Mouse (Mus musculus) Patski (cell line): ENCODE data around the gene Txn2. TPM values are rescaled to one million over a fixed set of nuclear protein-coding genes. Genes with fewer than 3 reads are reported as not detected.
A peak's percentile ranks its signal among the peaks of the same experiment; 100 is the strongest.

Source experiments
- ATAC-seq: fragments of 100-300 bp; one replicate; pipeline ENCODE4 v1.8.0; 2021
- CTCF ChIA-PET: fragments of 350-600 bp; sonication (Branson Sonifier 250); formaldehyde crosslinking; loops from one replicate; lab custom pipeline; 2022; ENCODE audit warnings: inconsistent platforms; lab: Charles Lee
- POLR2A ChIA-PET: fragments of 350-600 bp; sonication (Branson Sonifier 250); formaldehyde crosslinking; loops from one replicate; lab custom pipeline; 2022; ENCODE audit warnings: antibody characterized with exemption, inconsistent platforms; lab: Charles Lee
- DNase-seq: peaks from one replicate; pipeline ENCODE4 v3.0.0-alpha.2; 2011; ENCODE audit warnings: low read depth, low spot score
- H3K27me3 ChIP-seq: fragments of 371-371 bp; one replicate; pipeline ENCODE4 v1.5.1; 2021
- CTCF ChIP-seq: fragments of 100-300 bp; IDR thresholded peaks from one replicate; pipeline ENCODE4 v1.5.1; 2021
- in situ Hi-C: fragments of 300-500 bp; cut with MboI; formaldehyde crosslinking; loops from 3 replicates; pipeline ENCODE4 v1.11.1; 2018; ENCODE audit warnings: low pct_unique_long_range_greater_than_20kb, mixed read lengths
- polyA plus RNA-seq: library from polyadenylated mRNA; unstranded; gene quantifications from one replicate; pipeline ENCODE4 v1.2.3, GENCODE M21; 2021

The Txn2 gene
- polyA plus RNA-seq: 181 TPM

DNA sequence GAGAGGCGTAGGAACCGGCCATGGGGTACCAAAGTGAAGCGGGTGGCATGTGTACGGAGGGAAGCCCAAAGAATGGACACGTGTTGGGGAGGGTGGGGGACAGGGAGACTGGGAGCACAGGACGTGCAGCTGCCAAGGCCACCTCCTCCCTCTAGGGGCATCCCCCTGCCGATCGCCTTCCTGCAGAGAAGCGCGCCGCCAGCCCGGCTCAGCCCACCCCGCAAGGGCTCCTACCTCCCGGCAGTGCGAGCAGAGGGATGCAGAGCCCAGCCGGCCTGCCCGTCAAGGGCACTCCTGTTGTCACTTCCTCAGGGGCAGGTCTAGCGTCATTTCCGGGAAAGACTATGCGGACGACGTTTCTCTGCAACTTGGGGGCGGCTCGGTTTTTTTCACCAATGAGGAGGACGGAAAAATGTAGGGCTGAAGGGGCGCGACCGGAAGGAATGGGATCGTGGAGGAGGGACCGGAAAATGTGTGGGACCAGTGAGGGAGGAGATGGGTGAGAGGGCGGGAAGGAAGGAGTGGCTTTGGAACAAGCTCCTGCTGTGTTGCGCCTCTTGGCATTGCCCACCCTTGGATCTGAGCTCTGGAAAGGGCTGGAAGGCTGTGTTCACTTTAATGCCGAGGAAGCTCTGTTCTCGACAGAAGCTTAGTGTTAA, at the start of gene Txn2:
Txn2 (minus strand) TSS at position 334 of the 659 bp plus-strand sequence.
- ATAC-seq: peak; percentile 82
- DNase-seq: peak; percentile 85
- H3K27me3 ChIP-seq: no peaks in the 10 kb centered on the region
- in situ Hi-C loops: no loop called here
- TF ChIP-seq CTCF: no peak
- POLR2A ChIA-PET: no interaction called here
- CTCF ChIA-PET: interaction anchor here (0.6 kb wide), 1 partner anchor 12 kb away, joined by 3 read pairs; no protein-coding TSS in a partner anchor

GRCm38 (mm10) chr15:77977663-77978062, 48.9 kb upstream of the Txn2 start:
- POLR2A ChIA-PET: interaction anchor here (0.6 kb wide), 1 partner anchor 362 kb away, joined by 5 read pairs; no protein-coding TSS in a partner anchor
- ATAC-seq: no peak
- CTCF ChIA-PET: interaction anchor here (1.1 kb wide), 1 partner anchor 44 kb away, joined by 3 read pairs; no protein-coding TSS in a partner anchor
- in situ Hi-C loops: loop anchor here (25.0 kb wide), 2 partner anchors 385 to 565 kb away; partner anchors contain the start of gene Apol9a
- peaks cover 39% of the 10 kb centered on the region for H3K27me3 ChIP-seq
- no peak for TF ChIP-seq CTCF
- DNase-seq: no peak

DNA sequence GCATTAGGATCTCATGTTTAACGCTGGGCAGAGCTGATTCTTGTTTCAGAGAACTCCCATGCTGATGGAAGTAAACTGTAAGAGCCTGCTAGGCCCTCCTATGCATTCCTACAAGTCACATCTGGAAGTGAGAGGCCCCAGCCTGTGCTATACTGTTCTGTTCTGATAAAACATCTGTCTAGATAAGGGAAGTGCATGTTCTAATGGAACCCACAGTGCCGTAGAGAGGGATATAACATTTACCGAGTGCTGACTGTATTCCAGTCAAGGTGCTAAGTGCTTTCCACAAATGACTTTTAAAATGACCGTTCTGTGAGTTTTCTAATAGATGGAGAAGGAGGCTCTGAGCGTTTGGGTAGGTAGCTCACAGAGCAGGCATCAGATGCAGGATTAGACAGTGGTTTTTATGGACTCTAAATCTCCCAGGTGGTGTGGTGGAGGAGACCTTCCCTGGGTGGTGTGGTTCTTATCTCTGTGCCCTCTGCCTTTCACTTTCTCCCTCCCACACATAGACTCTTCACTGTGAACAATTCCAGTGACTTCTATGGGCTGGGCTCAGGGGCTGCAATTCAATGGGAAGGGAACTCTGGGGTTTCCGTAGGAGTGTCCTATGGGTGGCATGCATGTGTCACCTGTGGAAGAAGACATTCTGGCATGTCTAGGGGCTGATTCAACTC, 45.5 kb upstream of the Txn2 start:
- POLR2A ChIA-PET: no interaction called here
- ATAC-seq: no peak
- no peak for DNase-seq
- CTCF ChIA-PET: no interaction called here
- H3K27me3 ChIP-seq: peaks cover 14% of the 10 kb centered on the region
- in situ Hi-C loops: no loop called here
- TF ChIP-seq CTCF: no peak

DNA sequence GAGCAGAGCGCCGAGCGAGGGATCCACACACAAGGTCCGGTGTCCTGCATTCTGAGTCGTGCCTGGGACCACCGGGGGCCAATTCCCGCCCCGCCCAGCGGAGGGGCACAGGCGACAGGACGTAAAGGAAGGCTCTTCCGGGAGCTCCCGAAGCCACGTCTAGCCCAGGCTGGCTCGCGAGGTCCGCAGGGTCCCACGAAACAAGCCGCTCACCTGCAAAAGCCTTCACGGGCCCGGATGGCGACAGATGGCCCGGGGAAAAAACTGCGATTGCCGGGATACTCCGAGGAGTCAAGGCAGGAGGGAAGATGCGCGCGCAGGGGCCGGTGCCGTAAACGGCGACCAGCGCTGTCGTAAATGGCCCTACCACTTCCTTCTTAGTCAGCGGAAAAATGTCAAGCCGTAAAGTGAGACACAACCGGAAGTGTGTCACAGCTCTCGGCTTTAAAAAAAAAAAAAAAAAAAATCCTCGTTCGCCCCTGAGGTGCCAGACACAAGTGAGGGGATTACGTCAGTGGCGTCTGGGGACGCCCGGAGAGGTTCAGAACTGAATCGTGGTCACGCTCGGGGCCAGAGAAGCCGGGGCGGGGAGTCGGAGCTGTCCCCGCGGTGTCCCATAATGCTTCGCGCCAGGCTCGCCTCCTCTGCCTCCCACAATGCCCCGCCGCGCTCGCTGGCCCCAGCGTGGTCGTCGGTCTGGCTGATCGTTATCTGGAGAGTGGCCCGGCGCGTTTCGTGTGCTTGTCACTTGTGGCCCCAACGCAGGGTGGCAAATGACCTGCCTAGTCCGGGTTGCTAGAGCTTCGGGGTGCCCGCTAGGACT, 41.9 kb upstream of the Txn2 start, which contains the start of gene Eif3d:
Eif3d (minus strand) TSS at position 344 of the 823 bp plus-strand sequence.
- POLR2A ChIA-PET: interaction anchor here (0.7 to 4.4 kb wide), 9 partner anchors 10 to 177 kb away, joined by 3 to 24 read pairs (median 4); partner anchors contain the start of gene Foxred2
- H3K27me3 ChIP-seq: peaks cover 8% of the 10 kb centered on the region
- peak; percentile 82 for DNase-seq
- CTCF ChIA-PET: interaction anchor here (1.2 to 2.1 kb wide), 6 partner anchors 12 to 37 kb away, joined by 3 to 10 read pairs (median 3); partner anchors contain the start of gene Foxred2
- TF ChIP-seq CTCF: no peak
- peak; percentile 48 for ATAC-seq
- in situ Hi-C loops: no loop called here

DNA sequence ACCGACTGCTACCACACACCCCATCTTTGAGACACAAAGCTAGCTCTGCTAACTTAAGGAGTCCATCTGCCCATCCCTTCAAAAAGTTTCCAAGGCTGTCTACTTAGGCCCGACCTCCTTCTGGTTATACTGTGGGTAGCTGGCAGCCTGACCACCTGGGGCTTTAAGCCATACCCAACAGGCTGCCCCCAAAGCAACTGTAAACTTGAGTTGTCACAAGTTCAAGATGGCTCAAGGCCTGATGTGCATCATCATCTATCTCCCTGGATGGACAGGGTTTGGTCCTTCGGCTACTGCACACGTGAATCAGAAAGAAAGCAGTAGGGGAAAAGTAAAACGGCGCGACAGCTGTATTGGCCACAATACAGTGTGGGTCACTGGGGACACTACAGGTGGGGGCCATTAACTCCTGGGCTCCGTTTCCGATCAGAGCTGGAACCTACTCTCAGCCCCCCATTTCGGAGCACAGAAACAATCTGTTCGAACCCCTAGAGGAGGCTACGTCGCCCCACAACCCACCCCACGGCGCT, 41.2 kb upstream of the Txn2 start:
- ChIA-PET CTCF (interaction anchor here (1.2 to 1.4 kb wide), 6 partner anchors 13 to 36 kb away, joined by 3 to 7 read pairs (median 3); partner anchors contain the start of gene Foxred2), POLR2A (interaction anchor here (0.7 to 4.4 kb wide), 8 partner anchors 9 to 177 kb away, joined by 3 to 24 read pairs (median 4); partner anchors contain the start of gene Foxred2)
- ATAC-seq (no peak), DNase-seq (no peak)
- no peak for TF ChIP-seq CTCF
- peaks cover 7% of the 10 kb centered on the region for H3K27me3 ChIP-seq
- in situ Hi-C loops: no loop called here

GRCm38 (mm10) chr15:77965117-77965528, 36.3 kb upstream of the Txn2 start:
- DNase-seq (no peak), ATAC-seq (no peak)
- POLR2A ChIA-PET: interaction anchor here (0.8 kb wide), 1 partner anchor 805 kb away, joined by 3 read pairs; no protein-coding TSS in a partner anchor
- no peak for TF ChIP-seq CTCF
- in situ Hi-C loops: no loop called here
- H3K27me3 ChIP-seq: no peaks in the 10 kb centered on the region
- CTCF ChIA-PET: interaction anchor here (2.2 kb wide), 1 partner anchor 31 kb away, joined by 8 read pairs; no protein-coding TSS in a partner anchor

DNA sequence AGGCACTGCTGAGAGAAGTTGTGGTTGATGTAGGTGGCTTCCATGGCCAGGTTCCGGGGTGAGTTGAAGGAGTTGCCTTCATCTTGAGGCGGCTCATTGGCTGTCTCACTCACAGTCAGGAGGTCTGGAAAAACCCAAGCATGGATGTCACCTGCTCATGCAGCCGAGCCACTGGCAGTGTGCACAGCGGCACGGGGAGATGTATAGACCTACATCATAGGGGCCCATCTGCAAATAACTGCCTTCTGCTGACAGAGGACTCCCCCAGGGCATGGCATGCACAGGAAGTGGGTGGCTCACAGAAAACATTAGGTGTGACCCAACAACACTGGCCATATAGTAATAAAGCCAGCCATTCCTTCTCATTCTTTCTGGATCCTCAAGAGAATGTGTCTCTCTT, 33.6 kb upstream of the Txn2 start:
- in situ Hi-C loops: no loop called here
- CTCF ChIA-PET: interaction anchor here (0.8 kb wide), 1 partner anchor 19 kb away, joined by 4 read pairs; no protein-coding TSS in a partner anchor
- no peak for TF ChIP-seq CTCF
- no peak for ATAC-seq
- no peaks in the 10 kb centered on the region for H3K27me3 ChIP-seq
- POLR2A ChIA-PET: no interaction called here
- DNase-seq: no peak

DNA sequence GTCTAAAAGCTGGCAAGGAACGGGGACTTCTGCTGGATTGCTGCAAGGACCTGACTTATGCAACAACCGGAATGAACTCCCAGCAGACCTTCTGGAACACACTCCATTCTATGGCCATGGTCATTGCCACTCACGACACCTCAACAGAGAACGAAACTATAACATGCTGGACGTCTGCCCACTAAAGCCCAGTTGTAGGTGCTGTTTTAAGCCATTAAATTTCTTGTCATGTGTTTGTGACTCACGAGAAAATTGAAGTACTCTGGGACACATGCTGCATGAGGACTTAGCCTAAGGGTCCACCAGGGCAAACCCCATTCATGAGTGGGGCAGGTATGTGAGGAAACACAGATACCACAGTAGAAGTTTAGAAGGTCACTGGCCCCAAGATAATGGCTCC, 31.9 kb upstream of the Txn2 start:
- CTCF ChIA-PET: no interaction called here
- TF ChIP-seq CTCF: no peak
- no peak for ATAC-seq
- no peaks in the 10 kb centered on the region for H3K27me3 ChIP-seq
- POLR2A ChIA-PET: interaction anchor here (0.8 to 1.3 kb wide), 2 partner anchors 9 to 800 kb away, joined by 3 to 6 read pairs; no protein-coding TSS in a partner anchor
- in situ Hi-C loops: no loop called here
- no peak for DNase-seq

GRCm38 (mm10) chr15:77958071-77958470, 29.3 kb upstream of the Txn2 start:
- in situ Hi-C loops: no loop called here
- TF ChIP-seq CTCF: no peak
- H3K27me3 ChIP-seq: no peaks in the 10 kb centered on the region
- ChIA-PET POLR2A (interaction anchor here (2.1 to 3.6 kb wide), 2 partner anchors 12 to 24 kb away, joined by 7 to 24 read pairs; partner anchors contain the start of gene Eif3d), CTCF (no interaction called here)
- ATAC-seq (no peak), DNase-seq (no peak)
